ENCODE assay signal across 14 mouse cellular contexts in genomic region chr9:28281025-28281424, GRCm38 (mm10).
A peak's percentile ranks its signal among the peaks of the same experiment; 100 is the strongest.
DNase-seq lines count a peak whose midpoint lies in the region; TF ChIP-seq lines count a peak whose summit lies in the region.
"Had no signal": no experiment of that assay in that cellular context is flagged by ENCODE, and none has a peak within 500 bp of the region (broad histone marks: within the 10 kb centered on the region; RNA-seq: fewer than 3 reads in every experiment).

No protein-coding gene starts in this region.

- no peak overlapping the region for H3K4me3 ChIP-seq in layer of hippocampus, adult 2 months
- no peak overlapping the region for H3K4me3 ChIP-seq in thymus, adult 2 months (ENCODE audit: control insufficient read depth, insufficient read depth, low read length)
- H3K4me3 ChIP-seq: forebrain, embryonic 13.5 days; liver, embryonic 15.5 days had no signal

- H3K27me3 ChIP-seq in thymus, adult 2 months (ENCODE audit: control insufficient read depth, insufficient read depth, low read length): no peaks in the 10 kb centered on the region
- H3K27me3 ChIP-seq: forebrain, embryonic 13.5 days; liver, embryonic 15.5 days had no signal

- 77% methylated on average over 3 of the region's 3 CpGs for WGBS in thymus, adult 2 months

- TF ChIP-seq POLR2A in brain, embryonic 14.5 days (IDR thresholded peaks at IDR 0.05; ENCODE audit: borderline replicate concordance, extremely low read depth, insufficient read depth, insufficient read length, poor library complexity, severe bottlenecking): no peak
- no peak for TF ChIP-seq POLR2A in thymus, adult 2 months (IDR thresholded peaks at IDR 0.05; ENCODE audit: control insufficient read depth, extremely low read depth, insufficient read depth, low read length, poor library complexity)

- intact Hi-C loops in heart, postnatal 25 days (cut with DNase I): no loop called here

- H3K4me1 ChIP-seq in thymus, adult 2 months (replicated peaks; ENCODE audit: control insufficient read depth, insufficient read depth, low read length): no peaks in the 10 kb centered on the region
- H3K4me1 ChIP-seq: liver, embryonic 15.5 days had no signal

- TF ChIP-seq CTCF in layer of hippocampus, adult 2 months (conservative IDR thresholded peaks at IDR 0.05): no peak
- TF ChIP-seq CTCF in brain, embryonic 14.5 days (IDR thresholded peaks at IDR 0.05; ENCODE audit: borderline replicate concordance, extremely low read depth, insufficient read depth, insufficient read length): no peak
- no peak for TF ChIP-seq CTCF in thymus, adult 2 months (IDR thresholded peaks at IDR 0.05; ENCODE audit: borderline replicate concordance, control insufficient read depth, extremely low read depth, insufficient read depth, low read length, poor library complexity)

- no peak for DNase-seq in layer of hippocampus, adult 2 months (ENCODE audit: low spot score in 2 of 2)
- DNase-seq in layer of hippocampus, adult 9-10 months (ENCODE audit: low spot score): no peak
- peak; percentile 31 for DNase-seq in brain, embryonic 14.5 days (ENCODE audit: low read depth)
- peak; percentile 21 for DNase-seq in heart, adult 8-10 months (ENCODE audit: low spot score)
- peak; percentile 6 for DNase-seq in heart, postnatal 25 days (ENCODE audit: low spot score)
- no peak for DNase-seq in thymus, adult 2 months
- DNase-seq in cerebellum, postnatal 25 days: no peak
- DNase-seq: cerebellum, postnatal 14 days; kidney, adult 2 months; kidney, postnatal 14 days; layer of hippocampus, adult 9-11 months; right cerebral cortex, adult 18-20 months had no signal

- no peaks in the 10 kb centered on the region for H3K36me3 ChIP-seq in thymus, adult 2 months (ENCODE audit: control insufficient read depth, insufficient read depth, low read length)
- H3K36me3 ChIP-seq: liver, embryonic 15.5 days had no signal

- peak overlapping the region; percentile 40; the same call in 1 of the 2 replicates for H3K27ac ChIP-seq in layer of hippocampus, adult 2 months
- H3K27ac ChIP-seq in thymus, adult 2 months (ENCODE audit: control insufficient read depth, insufficient read depth, low read length): no peak overlapping the region
- H3K27ac ChIP-seq: forebrain, embryonic 13.5 days; liver, embryonic 15.5 days had no signal

Comparison
In these comparisons a context has a peak if more than half of its experiments do, and no peak if none do; other contexts are left out.
1. DNase-seq: peak in brain, embryonic 14.5 days (single experiment), heart, adult 8-10 months (single experiment) and heart, postnatal 25 days (single experiment); none in layer of hippocampus, adult 2 months (0 of 2), layer of hippocampus, adult 9-10 months (single experiment), thymus, adult 2 months (single experiment) and cerebellum, postnatal 25 days (0 of 2).